Mouse (Mus musculus) kidney, adult 2 months (tissue): Measurements from ENCODE around the gene Fam193a. TPM values are rescaled to one million over a fixed set of nuclear protein-coding genes. Genes with fewer than 3 reads are reported as not detected.
A peak's percentile ranks its signal among the peaks of the same experiment; 100 is the strongest.

Experiments used
- DNase-seq: peaks from one replicate; pipeline ENCODE4 v3.0.0; 2021
- H3K27ac ChIP-seq: fragments of 200-500 bp; 2 replicates; pipeline ENCODE4 v1.5.1; 2012; ENCODE audit warnings: low read depth, low read length, control low read depth, inconsistent platforms; ENCODE audit not compliant: insufficient read depth
- H3K27me3 ChIP-seq: fragments of 200-500 bp; replicated peaks from 2 replicates; pipeline ENCODE4 v1.6.1; 2012; ENCODE audit warnings: mild to moderate bottlenecking, moderate library complexity, low read length, inconsistent platforms; ENCODE audit not compliant: control insufficient read depth, insufficient read depth
- H3K36me3 ChIP-seq: fragments of 200-500 bp; 2 replicates; pipeline ENCODE4 v1.6.1; 2012; ENCODE audit warnings: mild to moderate bottlenecking, moderate library complexity, low read length, inconsistent platforms; ENCODE audit not compliant: control insufficient read depth, insufficient read depth
- H3K4me1 ChIP-seq: fragments of 200-500 bp; 2 replicates; pipeline ENCODE4 v1.6.1; 2011; ENCODE audit warnings: low read length; ENCODE audit not compliant: control insufficient read depth, insufficient read depth
- H3K4me3 ChIP-seq: fragments of 200-500 bp; 2 replicates; pipeline ENCODE4 v1.5.1; 2011; ENCODE audit warnings: mild to moderate bottlenecking, low read depth, low read length, control low read depth; ENCODE audit not compliant: insufficient read depth
- CTCF ChIP-seq: fragments of 200-500 bp; conservative IDR thresholded peaks from 2 replicates; pipeline ENCODE4 v1.5.1; 2011; ENCODE audit warnings: low read depth, mild to moderate bottlenecking, control low read depth, low read length, moderate library complexity, mixed read lengths; ENCODE audit not compliant: insufficient read depth, insufficient read length
- POLR2A ChIP-seq: fragments of 200-500 bp; IDR thresholded peaks from one replicate; pipeline ENCODE4 v1.6.1; 2011; ENCODE audit warnings: low read depth, low read length, control low read depth
- WGBS: fragments of 180-500 bp; shearing (Covaris S2); methylation state at CpG from one replicate; pipeline ENCODE4 v1.1.7; 2018; 5-methylcytosine and 5-hydroxymethylcytosine counted together
- polyA plus RNA-seq: library from polyadenylated mRNA; depleted of rRNA; stranded (reverse); fragments of >200 nt; gene quantifications from 2 replicates; pipeline ENCODE4 v1.2.3, GENCODE M21; 2012; rRNA removed

Gene Fam193a
- 37.5 and 39.0 TPM in 2 replicates for polyA plus RNA-seq

DNA sequence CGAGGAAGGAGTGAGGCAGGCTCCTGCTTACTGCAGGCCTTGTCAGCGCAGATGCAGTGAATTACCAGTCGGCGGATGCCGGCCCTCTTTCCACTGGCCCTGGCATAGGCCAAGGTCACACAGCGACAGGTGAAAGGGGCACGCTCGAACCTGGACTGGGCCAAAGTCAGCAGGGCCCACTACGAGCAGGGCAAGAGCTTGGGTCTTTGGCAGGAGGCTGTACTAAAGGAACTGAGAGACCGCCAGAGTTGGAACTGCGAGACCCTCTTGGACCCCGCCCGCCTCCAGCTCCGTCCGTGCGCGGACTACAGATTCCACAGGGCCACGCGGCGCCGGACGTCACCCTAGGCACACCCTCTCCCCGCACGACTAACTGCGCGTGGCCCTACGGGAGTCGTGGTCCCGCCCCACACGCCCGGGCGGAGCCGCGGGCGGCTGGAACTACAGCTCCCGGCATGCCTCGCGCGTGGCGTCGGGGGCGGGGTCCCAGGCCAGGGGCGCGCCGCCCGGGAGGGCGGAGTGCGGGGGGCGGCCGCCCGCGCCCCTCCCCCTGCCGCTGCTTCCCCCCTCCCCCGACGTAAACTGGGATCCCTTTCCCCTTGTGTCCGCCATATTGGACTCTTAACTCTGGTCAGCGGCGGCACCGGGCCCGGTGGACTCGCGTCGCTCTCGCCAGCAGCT is at the start of gene Fam193a:
Gene Fam193a, plus strand, starts transcription at position 593 of the 681 bp plus-strand sequence.
- WGBS: under 1% methylated on average over 56 of the region's 64 CpGs
- peak; percentile 99 for DNase-seq
- Histone ChIP-seq H3K4me3 (peak within 1 kb of the TSS; percentile 80), H3K27me3 (no peaks in the 10 kb centered on the region), H3K27ac (peak within 1 kb of the TSS; percentile 94), H3K4me1 (peaks cover 18% of the 10 kb centered on the region; the same call in 1 of the 2 replicates), H3K36me3 (no peaks in the 10 kb centered on the region)
- TF ChIP-seq POLR2A (peak; percentile 52), CTCF (no peak)

DNA sequence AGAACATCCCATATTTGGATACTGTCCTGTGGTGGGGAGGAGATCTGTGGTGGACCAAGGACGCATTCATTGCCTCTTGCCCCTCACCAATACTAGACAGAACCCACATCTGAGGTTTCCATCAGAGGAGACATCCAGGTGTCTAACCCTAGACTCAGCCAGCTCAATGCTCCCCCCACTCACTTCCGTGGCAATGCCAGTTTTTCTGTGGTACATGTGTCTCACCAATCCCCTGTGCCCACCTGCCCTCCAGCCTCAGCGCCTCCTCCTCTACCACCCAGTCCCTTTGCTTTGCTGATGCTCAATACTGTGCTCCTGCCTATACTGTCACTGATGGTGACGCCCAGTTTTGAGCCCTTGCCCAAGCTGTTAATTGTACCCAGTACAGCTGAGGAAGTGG is 48.5 kb upstream of the Fam193a start:
- no peak for DNase-seq
- Histone ChIP-seq H3K27ac (no peak overlapping the region), H3K4me3 (no peak overlapping the region), H3K36me3 (no peaks in the 10 kb centered on the region), H3K4me1 (no peaks in the 10 kb centered on the region), H3K27me3 (no peaks in the 10 kb centered on the region)
- TF ChIP-seq CTCF (no peak), POLR2A (no peak)
- 85% methylated on average over 4 of the region's 4 CpGs for WGBS

- Histone ChIP-seq H3K27ac (no peak overlapping the region), H3K36me3 (no peaks in the 10 kb centered on the region), H3K4me3 (no peak overlapping the region), H3K27me3 (no peaks in the 10 kb centered on the region), H3K4me1 (no peaks in the 10 kb centered on the region)
- no peak for DNase-seq
- no peak for TF ChIP-seq POLR2A
Measured at GRCm38 (mm10) chr5:34325286-34325685, 44.4 kb upstream of the Fam193a start.

DNA sequence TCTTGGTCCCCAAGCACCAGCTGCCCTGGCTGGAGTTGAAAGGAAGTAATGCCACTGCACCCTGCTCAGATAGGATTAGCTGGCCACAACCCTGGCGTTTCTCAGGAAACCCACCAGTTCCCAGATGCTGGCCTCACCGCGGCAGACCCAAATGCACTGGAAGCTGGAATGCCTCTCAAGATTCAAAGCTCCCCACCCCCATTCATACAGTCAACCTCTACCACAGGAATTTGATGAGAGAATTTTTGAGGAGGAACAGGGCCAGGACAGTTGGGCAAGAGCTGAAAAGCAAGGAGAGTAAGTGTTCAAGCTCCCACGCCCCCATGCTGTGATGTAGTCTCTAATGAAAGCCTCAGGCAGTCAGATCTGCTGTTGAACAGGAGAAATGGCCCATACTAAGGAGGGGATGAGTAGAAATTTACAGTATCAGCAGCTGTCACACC is 43.5 kb upstream of the Fam193a start:
- Histone ChIP-seq H3K27ac (no peak overlapping the region), H3K36me3 (no peaks in the 10 kb centered on the region), H3K4me3 (no peak overlapping the region), H3K27me3 (no peaks in the 10 kb centered on the region), H3K4me1 (no peaks in the 10 kb centered on the region)
- WGBS: 51% methylated on average over 4 of the region's 4 CpGs
- no peak for TF ChIP-seq POLR2A
- no peak for TF ChIP-seq CTCF
- no peak for DNase-seq

- peak; percentile 6 for DNase-seq
- H3K27me3 ChIP-seq: no peaks in the 10 kb centered on the region
- no peaks in the 10 kb centered on the region for H3K4me1 ChIP-seq
- TF ChIP-seq CTCF (no peak), POLR2A (no peak)
- no peak overlapping the region for H3K27ac ChIP-seq
- no peak overlapping the region; the same call in 1 of the 2 replicates for H3K4me3 ChIP-seq
- no peaks in the 10 kb centered on the region for H3K36me3 ChIP-seq
- WGBS: 11% methylated on average over 31 of the region's 31 CpGs
Measured at GRCm38 (mm10) chr5:34326875-34327576, 42.7 kb upstream of the Fam193a start.

- Histone ChIP-seq H3K36me3 (no peaks in the 10 kb centered on the region), H3K27me3 (no peaks in the 10 kb centered on the region), H3K27ac (no peak overlapping the region), H3K4me3 (no peak overlapping the region), H3K4me1 (no peaks in the 10 kb centered on the region)
- no peak for DNase-seq
- 90% methylated on average over 2 of the region's 2 CpGs for WGBS
- TF ChIP-seq CTCF: no peak
- no peak for TF ChIP-seq POLR2A
Measured at GRCm38 (mm10) chr5:34330136-34330535, 39.6 kb upstream of the Fam193a start.

DNA sequence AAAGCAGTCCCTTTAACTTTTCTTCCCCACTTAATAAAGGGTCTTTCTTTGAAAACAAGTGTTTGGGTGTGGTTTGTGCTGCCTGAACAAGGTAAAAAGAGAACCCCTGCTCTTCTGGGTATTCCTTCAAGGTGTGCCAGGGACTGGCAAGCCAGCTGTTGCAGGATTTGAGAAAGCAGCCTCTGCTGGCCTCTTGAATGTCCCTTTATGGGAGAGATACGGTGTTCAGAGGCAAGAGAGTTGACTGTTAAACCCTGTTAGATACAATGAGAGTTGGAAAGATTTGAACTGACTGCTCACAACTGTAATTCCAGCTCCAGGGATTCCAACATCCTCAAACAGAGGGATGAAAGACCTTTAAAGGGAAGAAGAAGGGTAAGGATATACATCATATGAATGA is 35.7 kb upstream of the Fam193a start:
- 87% methylated on average over 1 of the region's 1 CpGs for WGBS
- Histone ChIP-seq H3K27ac (no peak overlapping the region), H3K4me1 (peaks cover 3% of the 10 kb centered on the region; the same call in 1 of the 2 replicates), H3K27me3 (no peaks in the 10 kb centered on the region), H3K36me3 (no peaks in the 10 kb centered on the region), H3K4me3 (no peak overlapping the region)
- TF ChIP-seq POLR2A (no peak), CTCF (no peak)
- DNase-seq: no peak
